Mouse (Mus musculus) frontal cortex, adult (tissue): ENCODE measurements at regions not wholly inside any gene's neighbourhood (a gene's known extent, or its start where the extent isn't known, plus 50 kb on each side); places are given as distances from the start of the nearest gene placed in this dataset.
"Not testable (repeated sequence)": the region's sequence is repeated elsewhere in the genome, so short reads cannot be mapped to it uniquely, and the experiment has no call there.

ENCODE experiments used
- ATAC-seq: cut with Nextera tagmentation; 2 replicates; pipeline ENCODE4 v1.9.2; 2017; ENCODE audit warnings: mild to moderate bottlenecking, moderate library complexity, mixed read lengths; ENCODE audit not compliant: low TSS enrichment

- ATAC-seq, result not testable (repeated sequence)
These were observed 223.6 kb upstream of the Car8 start for GRCm38 (mm10) chr4:8462414-8462813.

GRCm38 (mm10) chr4:8454346-8454745, 215.5 kb upstream of the Car8 start:
- ATAC-seq, result peak; percentile 100

- peak; percentile 91 for ATAC-seq
These were observed 193.6 kb upstream of the Car8 start for GRCm38 (mm10) chr4:8432393-8432792.

GRCm38 (mm10) chr4:8431032-8431332, 192.1 kb upstream of the Car8 start:
- no peak for ATAC-seq

GRCm38 (mm10) chr4:8430269-8431031, 191.6 kb upstream of the Car8 start:
- peak; percentile 31; the same call in 1 of the 2 replicates for ATAC-seq

GRCm38 (mm10) chr4:8429771-8430170, 190.9 kb upstream of the Car8 start:
- ATAC-seq, result no peak

GRCm38 (mm10) chr4:8428629-8429523, 190.0 kb upstream of the Car8 start:
- no peak for ATAC-seq

- no peak for ATAC-seq
These were observed 189.0 kb upstream of the Car8 start for GRCm38 (mm10) chr4:8427812-8428211.

- ATAC-seq, result no peak
These were observed 184.7 kb upstream of the Car8 start for GRCm38 (mm10) chr4:8423392-8424045.

GRCm38 (mm10) chr4:8421285-8421684, 182.4 kb upstream of the Car8 start:
- ATAC-seq, result peak; percentile 76

- no peak for ATAC-seq
These were observed 179.7 kb upstream of the Car8 start for GRCm38 (mm10) chr4:8418374-8419031.

GRCm38 (mm10) chr4:8417821-8418220, 179.0 kb upstream of the Car8 start:
- ATAC-seq, result no peak

GRCm38 (mm10) chr4:8413307-8413706, 174.5 kb upstream of the Car8 start:
- ATAC-seq, result no peak

GRCm38 (mm10) chr4:8400069-8400468, 161.2 kb upstream of the Car8 start:
- no peak for ATAC-seq

GRCm38 (mm10) chr4:8399430-8399829, 160.6 kb upstream of the Car8 start:
- ATAC-seq, result no peak

GRCm38 (mm10) chr4:8398969-8399368, 160.1 kb upstream of the Car8 start:
- ATAC-seq, result no peak

- ATAC-seq, result no peak
These were observed 144.3 kb upstream of the Car8 start for GRCm38 (mm10) chr4:8383162-8383561.

- no peak for ATAC-seq
These were observed 143.2 kb upstream of the Car8 start for GRCm38 (mm10) chr4:8382125-8382417.

- ATAC-seq, result 0 out of 2 replicates have a peak, but pooled peaks have one; percentile 20
These were observed 142.7 kb upstream of the Car8 start for GRCm38 (mm10) chr4:8381408-8382124.

- ATAC-seq, result peak; percentile 74
These were observed 142.0 kb upstream of the Car8 start for GRCm38 (mm10) chr4:8380711-8381338.
